Mouse (Mus musculus): ENCODE measurements around the gene Shh.

Gene Shh

GRCm38 (mm10) chr5:28459456-28460225 lies 7.4 kb downstream of the Shh start:
- peak in 1 of 2 experiments; percentile 31 for DNase-seq

GRCm38 (mm10) chr5:28458821-28459240 lies 8.2 kb downstream of the Shh start:
- peak in 1 of 2 experiments; percentile 25 for DNase-seq

DNA sequence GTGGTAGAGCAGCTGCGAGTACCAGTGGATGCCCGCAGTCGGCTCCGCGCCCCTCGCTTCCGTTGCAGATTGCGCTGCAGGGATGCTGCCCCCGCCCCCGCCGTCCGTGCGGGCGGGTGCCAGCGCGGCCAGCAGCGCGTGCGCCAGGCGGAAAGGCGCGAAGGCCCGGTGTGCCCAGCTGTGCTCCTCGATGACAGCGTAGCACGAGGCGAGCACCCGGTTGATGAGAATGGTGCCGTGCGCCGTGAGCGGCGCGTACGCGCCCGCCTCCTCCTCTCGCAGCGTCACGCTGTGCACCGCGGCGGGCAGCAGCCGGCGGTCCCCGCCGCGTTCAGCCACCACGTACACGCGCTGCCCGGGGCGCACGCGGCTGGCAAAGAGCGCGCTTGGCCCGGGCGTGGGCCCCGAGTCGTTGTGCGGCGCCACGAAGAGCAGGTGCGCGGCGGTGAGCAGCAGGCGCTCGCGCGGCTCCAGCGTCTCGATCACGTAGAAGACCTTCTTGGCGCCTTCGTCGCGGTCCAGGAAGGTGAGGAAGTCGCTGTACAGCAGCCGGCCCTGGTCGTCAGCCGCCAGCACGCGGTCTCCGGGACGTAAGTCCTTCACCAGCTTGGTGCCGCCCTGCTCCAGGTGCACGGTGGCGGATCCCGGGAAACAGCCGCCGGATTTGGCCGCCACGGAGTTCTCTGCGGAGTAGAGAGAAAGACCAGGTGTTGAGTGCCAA lies 9.0 kb downstream of the Shh start:
- peak in 1 of 2 experiments; percentile 45 for DNase-seq

GRCm38 (mm10) chr5:28456366-28456765 lies 10.7 kb downstream of the Shh start:
- no peak for DNase-seq

DNA sequence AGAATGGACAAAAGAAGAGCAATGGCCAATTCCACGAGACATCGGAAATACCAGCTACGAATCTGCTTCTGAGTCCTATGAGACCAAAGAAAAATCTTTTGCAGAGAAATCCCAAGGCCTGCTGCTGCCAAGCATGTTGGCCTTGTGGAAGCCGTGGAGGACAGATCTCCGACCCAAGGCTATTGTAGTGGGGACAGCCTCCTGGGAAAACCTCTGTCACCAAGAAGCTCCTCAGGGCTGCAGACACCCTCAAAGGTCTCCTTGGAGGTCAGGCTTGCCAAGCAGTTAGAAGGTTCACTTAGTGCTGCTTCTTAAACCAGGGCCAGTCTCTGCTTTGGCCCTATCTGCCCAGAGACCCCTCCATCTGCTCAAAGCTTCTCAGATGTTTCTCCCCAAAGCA lies 11.3 kb downstream of the Shh start:
- no peak for DNase-seq

GRCm38 (mm10) chr5:28454546-28454945 lies 12.5 kb downstream of the Shh start:
- peak in 1 of 2 experiments; percentile 25 for DNase-seq

DNA sequence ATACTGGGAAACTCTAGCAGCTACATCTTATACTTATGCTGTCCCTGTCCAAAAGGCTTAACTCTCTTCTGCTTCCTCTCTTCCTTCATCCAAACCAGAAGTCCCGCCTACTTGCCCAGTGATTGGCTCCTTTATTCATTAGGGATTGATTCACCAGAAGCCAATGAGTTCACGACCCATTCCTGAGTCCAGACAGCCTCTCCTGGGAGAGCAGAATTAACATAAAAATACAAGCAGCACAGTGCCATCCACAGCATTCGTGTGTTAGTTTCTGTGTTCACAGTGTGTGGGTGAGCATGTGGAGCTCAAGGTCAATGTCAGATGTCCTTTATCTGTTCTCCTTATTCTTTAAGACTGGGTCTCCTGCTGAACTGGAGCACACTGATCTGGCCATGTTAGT lies 13.5 kb downstream of the Shh start:
- no peak for DNase-seq

GRCm38 (mm10) chr5:28453086-28453485 lies 14.0 kb downstream of the Shh start:
- DNase-seq: no peak

GRCm38 (mm10) chr5:28451053-28451638 lies 15.9 kb downstream of the Shh start:
- DNase-seq: peak; percentile 74 to 83

- no peak for DNase-seq
Measured at GRCm38 (mm10) chr5:28450126-28450890, 16.7 kb downstream of the Shh start.

GRCm38 (mm10) chr5:28425926-28426325 lies 41.1 kb downstream of the Shh start:
- no peak for DNase-seq

- no peak for DNase-seq
Measured at GRCm38 (mm10) chr5:28423781-28424180, 43.3 kb downstream of the Shh start.

DNA sequence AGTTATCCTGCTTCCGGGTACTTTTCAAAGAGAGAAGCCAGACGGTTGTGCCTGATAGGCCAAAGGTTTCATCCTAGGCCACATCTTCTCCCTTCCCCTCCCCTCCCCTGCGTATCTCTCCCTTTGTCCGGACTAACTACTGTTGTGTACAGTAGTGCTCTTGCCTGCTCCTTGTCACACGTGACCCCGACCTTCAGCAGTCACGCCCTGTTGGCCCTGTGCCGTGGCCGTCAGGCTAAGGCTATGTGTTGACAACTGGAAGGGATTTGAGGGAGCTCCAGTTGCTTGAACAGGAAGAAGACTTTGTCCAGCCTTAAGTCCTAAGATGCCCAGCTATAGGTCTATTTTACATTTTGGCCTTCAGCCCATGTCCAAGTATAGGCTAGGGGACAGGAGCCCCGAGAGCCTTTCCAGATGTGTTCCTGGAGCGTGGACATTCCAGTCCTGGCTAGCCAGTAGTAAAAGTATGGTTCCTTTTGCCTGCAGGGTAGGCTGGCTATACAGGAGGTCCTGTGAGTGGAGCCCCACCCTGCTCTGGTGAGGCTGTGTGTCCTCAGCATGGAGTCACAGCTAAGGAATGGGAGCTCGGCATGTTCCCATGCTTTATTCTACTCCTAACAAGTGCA lies 47.3 kb downstream of the Shh start:
- no peak for DNase-seq

DNA sequence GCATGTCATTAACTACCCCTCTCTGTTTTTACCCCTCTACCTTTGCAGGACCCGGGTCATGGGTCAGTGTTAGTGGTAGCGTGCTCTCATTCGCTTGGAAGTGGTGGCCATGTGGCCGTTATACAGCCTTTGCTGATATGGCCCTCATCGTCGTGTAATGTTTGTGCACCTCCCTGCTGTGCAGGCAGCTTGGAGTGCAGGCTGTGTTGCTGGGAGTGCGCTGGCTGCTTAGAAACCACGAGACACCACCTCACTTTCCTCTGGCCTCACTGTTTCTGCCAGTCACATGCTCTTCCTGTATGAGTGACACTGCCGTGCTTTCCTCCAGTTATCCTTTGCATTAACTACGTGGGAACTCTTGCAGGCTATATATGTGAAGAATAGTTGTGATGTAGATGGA lies 48.3 kb downstream of the Shh start:
- DNase-seq: no peak

DNA sequence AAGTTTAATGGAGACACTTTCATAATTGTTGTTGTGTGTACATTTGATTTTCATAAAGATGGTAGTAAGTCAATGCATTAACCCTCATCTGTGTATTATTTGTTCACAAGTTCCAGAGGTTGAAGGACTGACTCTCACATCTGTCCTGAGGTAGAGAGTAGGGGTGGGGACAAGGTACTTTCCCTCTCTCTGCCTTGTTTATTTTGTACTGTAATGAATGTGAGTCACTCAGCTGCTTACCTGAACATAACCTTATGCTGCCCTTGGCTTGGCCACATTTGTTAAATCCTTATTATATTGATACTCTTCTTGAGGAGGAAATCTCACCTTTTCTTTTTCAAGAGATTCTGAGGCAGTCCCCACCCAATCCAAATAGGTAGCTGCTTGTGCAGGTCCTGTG lies 51.0 kb downstream of the Shh start:
- no peak for DNase-seq

DNA sequence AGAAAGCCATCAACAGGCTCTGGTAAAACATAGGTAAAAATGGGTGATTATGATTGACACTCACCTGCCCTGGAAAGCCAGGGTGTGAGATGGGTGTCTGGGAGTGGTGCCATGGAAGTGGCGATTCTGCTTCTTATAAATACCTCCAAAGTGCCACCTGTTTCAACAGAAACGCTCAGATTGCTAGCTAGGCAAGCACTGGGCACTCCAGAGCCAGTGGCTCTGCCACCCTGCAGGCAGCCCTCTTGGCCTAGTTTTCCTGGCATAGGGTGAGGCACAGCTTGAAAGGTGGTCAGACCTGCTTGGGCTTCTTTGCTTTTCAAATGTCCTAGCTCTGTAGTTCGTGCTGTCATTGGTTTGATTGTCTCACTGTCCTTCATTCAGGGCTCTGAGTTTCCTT lies 53.0 kb downstream of the Shh start:
- DNase-seq: no peak

DNA sequence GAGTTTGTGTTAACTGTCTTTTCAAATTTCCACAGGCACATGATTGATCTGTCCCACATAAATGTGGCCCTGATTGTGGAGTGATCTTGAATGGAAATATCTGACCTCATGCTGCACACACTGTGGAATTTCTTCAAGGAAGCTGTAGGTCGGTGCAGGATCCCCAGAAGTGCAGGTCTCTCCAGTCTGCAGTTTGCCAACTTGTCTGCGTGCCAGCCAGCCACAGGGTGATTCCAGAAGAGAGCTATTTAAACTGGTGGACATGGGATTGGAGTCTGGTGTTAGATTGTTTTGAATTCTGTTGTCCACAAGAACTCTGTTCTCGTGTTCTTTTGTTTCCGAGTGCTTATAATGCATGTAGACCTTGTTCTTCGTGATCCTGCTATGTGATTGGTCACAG lies 53.5 kb downstream of the Shh start:
- DNase-seq: no peak

DNA sequence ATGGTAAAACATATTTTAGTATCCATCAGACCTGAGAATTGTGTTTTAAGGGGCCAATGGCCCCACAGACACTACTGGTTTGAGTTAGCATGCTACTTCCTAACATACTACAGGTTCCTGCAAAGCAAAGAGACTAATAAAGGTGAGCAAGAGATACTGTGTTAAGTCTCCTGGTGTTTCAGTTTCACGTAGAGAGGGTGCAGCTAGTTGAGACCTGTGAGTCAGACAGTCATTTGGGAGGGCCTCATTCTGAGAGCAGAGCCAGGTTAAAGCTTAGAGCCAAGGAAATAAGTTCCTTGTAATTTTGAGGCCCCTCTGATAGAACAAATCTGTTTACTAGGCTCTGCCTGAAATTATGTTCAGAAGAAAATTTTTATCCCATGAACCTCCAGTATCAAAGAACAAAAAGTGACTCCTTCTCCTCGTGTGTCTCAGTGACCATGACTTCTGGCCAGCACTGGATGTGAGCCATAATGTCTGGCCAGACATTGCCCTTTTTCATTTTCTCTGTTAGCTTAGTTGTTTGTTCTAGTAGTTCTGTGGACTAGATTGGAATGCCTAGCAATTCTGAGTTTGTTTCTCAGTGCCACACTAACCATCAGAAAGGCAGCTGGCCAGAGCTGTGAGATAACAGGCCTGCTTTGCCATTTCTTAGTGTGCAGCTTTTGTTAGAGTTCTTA lies 54.9 kb downstream of the Shh start:
- no peak for DNase-seq
